Mouse (Mus musculus) midbrain, embryonic 11.5 days (tissue): ENCODE results near the gene Zfp652. TPM values are rescaled to one million over a fixed set of nuclear protein-coding genes. Genes with fewer than 3 reads are reported as not detected.

Source experiments
- ATAC-seq: fragments of 200-750 bp; cut with Nextera tagmentation; 2 replicates; pipeline ENCODE4 v1.8.0; 2017; ENCODE audit warnings: moderate TSS enrichment, moderate library complexity; ENCODE audit not compliant: low FRiP score
- DNase-seq: peaks from one replicate; pipeline ENCODE4 v3.0.0; 2015; ENCODE audit warnings: low spot score; ENCODE audit errors: missing footprints
- H3K27ac ChIP-seq: fragments of 300-500 bp; sonication (generic); 2 replicates; pipeline ENCODE4 v1.5.1; 2014; ENCODE audit warnings: low read depth, low read length
- H3K27me3 ChIP-seq: fragments of 300-500 bp; sonication (generic); 2 replicates; pipeline ENCODE4 v1.6.1; 2014; ENCODE audit warnings: mild to moderate bottlenecking, low read length, moderate library complexity, mixed read lengths; ENCODE audit not compliant: control insufficient read depth, insufficient read depth
- H3K36me3 ChIP-seq: fragments of 300-500 bp; sonication (generic); 2 replicates; pipeline ENCODE4 v1.6.1; 2014; ENCODE audit warnings: mild to moderate bottlenecking, low read length, moderate library complexity, mixed read lengths; ENCODE audit not compliant: control insufficient read depth, insufficient read depth
- H3K4me1 ChIP-seq: fragments of 300-500 bp; sonication (generic); 2 replicates; pipeline ENCODE4 v1.6.1; 2014; ENCODE audit warnings: low read length; ENCODE audit not compliant: control insufficient read depth, insufficient read depth
- H3K4me2 ChIP-seq: fragments of 300-500 bp; sonication (generic); 2 replicates; pipeline ENCODE4 v1.6.1; 2014; ENCODE audit warnings: mild to moderate bottlenecking, moderate library complexity
- H3K4me3 ChIP-seq: fragments of 300-500 bp; sonication (generic); 2 replicates; pipeline ENCODE4 v1.5.1; 2014; ENCODE audit warnings: low read depth, low read length
- H3K9ac ChIP-seq: fragments of 300-500 bp; sonication (generic); 2 replicates; pipeline ENCODE4 v1.6.1; 2014; ENCODE audit warnings: low read length
- H3K9me3 ChIP-seq: fragments of 300-500 bp; sonication (generic); 2 replicates; pipeline ENCODE4 v1.6.1; 2016; ENCODE audit warnings: low read length; ENCODE audit not compliant: control insufficient read depth
- WGBS: fragments of 180-500 bp; shearing (Covaris S2); extraction: QIAGEN DNeasy Blood & Tissue Kit; methylation state at CpG from one replicate; pipeline ENCODE4 v1.1.7; 2014; 5-methylcytosine and 5-hydroxymethylcytosine counted together
- polyA plus RNA-seq: library from polyadenylated mRNA; unstranded; fragments of >200 nt; fragmentation: Nextera tagmentation; extraction: Ambion mirVana; gene quantifications from 2 replicates; pipeline ENCODE4 v1.2.1, GENCODE M21; 2014

Gene Zfp652
- polyA plus RNA-seq, 1 experiment from 2014 or later, result 10.4 TPM

DNA sequence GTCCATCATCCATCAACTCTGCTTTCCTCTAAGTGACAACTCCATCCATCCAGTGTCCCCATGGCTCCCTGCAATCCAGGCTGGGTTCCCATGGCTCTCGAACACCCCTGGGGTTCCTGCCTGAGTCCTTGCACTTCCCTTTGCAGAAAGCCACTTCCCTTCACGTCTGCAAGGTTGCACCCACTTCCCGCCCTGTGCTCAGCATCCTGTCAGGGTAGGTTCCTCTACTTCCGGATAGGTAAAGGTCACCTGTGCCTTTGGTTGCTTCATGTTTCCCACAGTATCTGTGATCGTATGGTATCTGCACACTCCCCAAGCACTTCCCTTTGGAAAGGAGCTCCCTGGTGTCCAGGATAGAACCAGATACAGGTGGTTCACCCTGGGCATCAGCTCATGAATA lies 92.5 kb downstream of the Zfp652 start:
- H3K9me3 ChIP-seq, result no peaks in the 10 kb centered on the region; the same call in 1 of the 2 replicates
- peaks cover 7% of the 10 kb centered on the region for H3K4me1 ChIP-seq
- no peak overlapping the region for H3K27ac ChIP-seq
- 70% methylated on average over 5 of the region's 5 CpGs for WGBS
- no peak overlapping the region for H3K4me2 ChIP-seq
- H3K4me3 ChIP-seq, result no peak overlapping the region
- no peak overlapping the region for H3K9ac ChIP-seq
- no peaks in the 10 kb centered on the region for H3K27me3 ChIP-seq
- DNase-seq (peak; percentile 47), ATAC-seq (no peak)
- no peaks in the 10 kb centered on the region for H3K36me3 ChIP-seq

DNA sequence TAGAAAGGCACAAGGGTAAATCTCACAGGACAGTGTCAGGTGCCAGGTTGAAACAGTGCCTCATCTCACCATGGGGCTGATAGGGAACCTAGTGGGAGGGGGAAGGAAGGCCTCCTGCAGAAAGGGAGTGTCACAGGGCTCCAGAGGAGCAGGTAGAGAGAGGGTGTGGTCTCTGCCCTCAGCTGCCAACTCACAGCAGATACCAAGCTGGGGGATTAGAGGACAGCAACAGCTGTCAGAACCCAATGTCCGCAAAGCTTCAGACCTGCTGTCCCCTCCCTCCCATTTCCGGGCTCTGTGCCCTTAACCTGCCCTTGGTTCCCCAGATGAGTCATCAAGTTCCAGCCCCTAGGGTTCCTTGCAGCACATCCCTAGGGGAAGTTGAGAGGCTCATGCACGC lies 93.1 kb downstream of the Zfp652 start:
- no peaks in the 10 kb centered on the region; the same call in 1 of the 2 replicates for H3K9me3 ChIP-seq
- H3K36me3 ChIP-seq, result no peaks in the 10 kb centered on the region
- no peak overlapping the region for H3K9ac ChIP-seq
- H3K4me3 ChIP-seq, result no peak overlapping the region
- H3K4me2 ChIP-seq, result no peak overlapping the region
- WGBS, result 53% methylated on average over 3 of the region's 3 CpGs
- ATAC-seq (no peak), DNase-seq (peak; percentile 31)
- no peak overlapping the region for H3K27ac ChIP-seq
- H3K27me3 ChIP-seq, result no peaks in the 10 kb centered on the region
- H3K4me1 ChIP-seq, result peaks cover 11% of the 10 kb centered on the region

DNA sequence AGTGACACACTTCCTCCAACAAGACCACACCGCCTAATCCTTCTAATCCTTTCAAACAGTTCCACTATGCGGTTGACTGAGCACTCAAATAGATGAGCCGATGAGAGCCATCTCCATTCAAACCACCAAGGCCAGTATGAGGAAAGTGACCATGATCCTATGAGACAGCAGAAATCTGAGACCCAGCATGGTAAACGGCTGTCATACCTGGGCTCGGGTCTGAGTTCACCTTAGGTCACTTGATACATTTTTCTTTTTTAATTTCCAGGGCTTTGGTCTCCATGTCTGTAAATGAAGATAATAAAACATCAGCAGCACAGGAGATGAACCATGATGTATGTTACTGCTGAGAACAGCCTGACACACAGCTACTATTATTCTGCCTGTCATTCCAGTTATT lies 95.4 kb downstream of the Zfp652 start:
- Histone ChIP-seq H3K9ac (no peak overlapping the region), H3K27me3 (no peaks in the 10 kb centered on the region), H3K4me2 (no peak overlapping the region), H3K9me3 (no peaks in the 10 kb centered on the region; the same call in 1 of the 2 replicates), H3K4me3 (no peak overlapping the region), H3K36me3 (no peaks in the 10 kb centered on the region), H3K4me1 (peaks cover 13% of the 10 kb centered on the region), H3K27ac (no peak overlapping the region)
- no peak for ATAC-seq
- WGBS, result 85% methylated on average over 5 of the region's 5 CpGs
- peak; percentile 59 for DNase-seq

DNA sequence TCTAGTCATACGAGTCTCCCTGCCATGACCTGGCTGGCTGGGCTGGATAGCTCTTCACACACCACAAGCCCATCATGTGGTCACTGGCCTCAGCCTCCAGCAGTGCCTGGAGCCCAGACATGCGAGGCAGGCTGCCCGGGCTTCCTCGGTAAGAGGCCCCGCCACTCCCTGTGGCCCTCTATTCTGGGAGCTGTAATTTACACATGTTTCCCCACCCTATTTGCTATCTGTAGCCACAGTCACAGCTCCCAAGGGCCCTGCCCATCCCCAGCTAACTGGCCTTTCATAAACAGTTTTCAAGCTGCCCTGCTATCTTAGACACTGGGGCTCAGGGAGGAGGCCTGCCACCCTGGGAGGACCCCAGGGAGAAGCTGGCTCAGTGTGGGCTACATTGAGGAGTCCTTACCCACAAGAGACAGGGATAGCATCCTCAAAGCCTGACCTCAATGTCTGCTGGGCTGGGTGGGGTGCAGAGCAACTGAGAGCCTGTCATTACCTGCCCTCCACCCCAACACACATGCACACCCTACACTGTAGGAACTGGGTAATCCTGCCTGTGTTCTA lies 96.1 kb downstream of the Zfp652 start:
- H3K27ac ChIP-seq, result no peak overlapping the region
- no peaks in the 10 kb centered on the region for H3K27me3 ChIP-seq
- H3K36me3 ChIP-seq, result no peaks in the 10 kb centered on the region
- 79% methylated on average over 5 of the region's 5 CpGs for WGBS
- peaks cover 13% of the 10 kb centered on the region for H3K4me1 ChIP-seq
- peak; percentile 41 for DNase-seq
- no peak overlapping the region for H3K4me2 ChIP-seq
- no peak overlapping the region for H3K4me3 ChIP-seq
- no peak for ATAC-seq
- H3K9ac ChIP-seq, result no peak overlapping the region
- H3K9me3 ChIP-seq, result no peaks in the 10 kb centered on the region; the same call in 1 of the 2 replicates

DNA sequence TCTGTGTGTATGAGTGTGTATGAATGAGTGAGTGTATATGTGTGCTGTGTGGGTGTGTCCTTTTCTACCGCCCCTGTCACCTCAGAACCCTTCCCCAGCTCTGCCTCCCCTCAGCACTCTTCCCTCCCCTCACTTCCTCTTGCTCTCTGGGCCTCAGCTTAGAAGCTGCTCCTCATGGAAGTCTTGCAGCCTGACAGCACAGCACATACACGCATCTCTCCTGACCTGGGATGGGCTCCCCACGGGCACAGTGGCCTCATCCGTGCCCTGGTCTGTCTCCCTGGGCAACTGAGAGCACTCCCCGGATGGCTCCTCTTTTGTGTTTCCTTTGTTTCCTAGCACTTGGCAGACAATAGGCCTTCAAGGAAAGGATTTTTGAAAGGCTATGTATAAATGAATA lies 97.1 kb downstream of the Zfp652 start:
- DNase-seq (peak; percentile 90), ATAC-seq (no peak)
- Histone ChIP-seq H3K9me3 (no peaks in the 10 kb centered on the region; the same call in 1 of the 2 replicates), H3K36me3 (no peaks in the 10 kb centered on the region), H3K4me1 (peaks cover 13% of the 10 kb centered on the region), H3K27me3 (no peaks in the 10 kb centered on the region), H3K4me3 (no peak overlapping the region), H3K9ac (no peak overlapping the region), H3K27ac (no peak overlapping the region), H3K4me2 (no peak overlapping the region)
- 9% methylated on average over 4 of the region's 5 CpGs for WGBS

DNA sequence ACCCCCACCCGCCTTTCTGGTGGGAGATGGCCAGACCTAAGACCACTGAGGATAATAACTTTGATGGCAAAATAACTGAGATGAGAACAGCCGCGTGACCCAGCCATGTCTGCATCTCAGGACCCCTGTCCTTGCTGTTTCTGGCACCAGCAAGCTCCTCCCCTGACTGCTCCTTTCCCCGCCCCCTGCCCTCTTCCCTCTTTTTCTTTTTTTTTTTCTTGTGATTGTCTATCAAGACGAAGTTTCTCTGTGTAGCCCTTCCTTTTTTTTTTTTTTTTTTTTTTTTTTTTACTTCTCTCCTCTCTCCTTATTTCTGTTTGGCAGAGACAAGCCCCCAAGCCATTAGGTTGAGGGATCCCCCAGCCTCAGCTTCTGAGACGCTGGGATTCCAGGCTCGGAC lies 98.4 kb downstream of the Zfp652 start:
- no peak for ATAC-seq
- Histone ChIP-seq H3K4me1 (peaks cover 13% of the 10 kb centered on the region), H3K36me3 (no peaks in the 10 kb centered on the region), H3K9me3 (no peaks in the 10 kb centered on the region; the same call in 1 of the 2 replicates), H3K27me3 (no peaks in the 10 kb centered on the region), H3K9ac (no peak overlapping the region), H3K27ac (no peak overlapping the region), H3K4me3 (no peak overlapping the region), H3K4me2 (no peak overlapping the region)
- WGBS, result 60% methylated on average over 7 of the region's 7 CpGs
- DNase-seq, result no peak

DNA sequence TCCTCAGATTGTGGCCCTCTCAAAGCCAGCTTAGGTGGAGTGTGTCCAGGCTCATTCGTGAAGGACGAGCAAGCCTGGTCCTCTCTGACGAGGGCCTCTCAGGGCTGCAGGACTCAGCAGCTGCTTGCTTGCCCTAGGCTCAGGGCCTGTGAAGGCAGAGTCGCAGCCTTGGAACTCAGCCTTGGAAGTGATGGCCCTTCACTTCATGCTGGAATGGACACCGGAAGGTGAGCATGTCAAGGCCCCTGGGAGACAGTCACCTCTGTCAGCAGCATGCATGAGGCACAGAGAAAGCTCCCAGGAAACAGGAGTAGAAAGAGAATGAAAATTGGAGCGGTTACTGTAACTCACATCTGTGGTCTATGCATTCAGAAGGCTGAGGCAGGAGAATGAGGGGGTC lies 99.3 kb downstream of the Zfp652 start:
- Histone ChIP-seq H3K27ac (no peak overlapping the region), H3K4me3 (no peak overlapping the region), H3K9me3 (no peaks in the 10 kb centered on the region; the same call in 1 of the 2 replicates), H3K4me2 (no peak overlapping the region), H3K9ac (no peak overlapping the region), H3K36me3 (no peaks in the 10 kb centered on the region), H3K4me1 (peaks cover 13% of the 10 kb centered on the region), H3K27me3 (no peaks in the 10 kb centered on the region)
- 80% methylated on average over 6 of the region's 6 CpGs for WGBS
- DNase-seq (peak; percentile 71), ATAC-seq (no peak)

DNA sequence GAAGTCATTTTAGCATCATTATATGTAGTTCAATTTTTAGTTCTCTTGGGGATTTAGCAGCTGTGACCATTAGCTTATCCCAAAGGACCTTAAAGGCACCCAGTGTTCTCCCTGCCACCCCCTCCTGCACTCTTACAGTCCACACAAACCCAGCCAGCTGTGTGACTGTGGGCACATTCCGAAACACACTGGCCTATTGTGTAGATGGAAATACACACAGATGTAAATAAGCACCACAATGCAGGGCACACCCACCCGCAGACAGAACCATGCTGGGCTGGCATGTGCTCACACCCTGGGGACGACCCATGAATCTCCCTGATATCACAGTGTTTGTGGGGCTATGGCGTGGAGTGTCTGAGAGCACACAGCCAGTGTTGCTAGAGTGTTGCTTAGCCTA lies 99.8 kb downstream of the Zfp652 start:
- no peak for ATAC-seq
- H3K9me3 ChIP-seq, result no peaks in the 10 kb centered on the region; the same call in 1 of the 2 replicates
- no peak overlapping the region for H3K4me3 ChIP-seq
- 66% methylated on average over 4 of the region's 4 CpGs for WGBS
- H3K27ac ChIP-seq, result no peak overlapping the region
- H3K27me3 ChIP-seq, result no peaks in the 10 kb centered on the region
- H3K4me2 ChIP-seq, result no peak overlapping the region
- no peak overlapping the region for H3K9ac ChIP-seq
- H3K36me3 ChIP-seq, result no peaks in the 10 kb centered on the region
- H3K4me1 ChIP-seq, result peaks cover 13% of the 10 kb centered on the region
- DNase-seq, result peak; percentile 31

DNA sequence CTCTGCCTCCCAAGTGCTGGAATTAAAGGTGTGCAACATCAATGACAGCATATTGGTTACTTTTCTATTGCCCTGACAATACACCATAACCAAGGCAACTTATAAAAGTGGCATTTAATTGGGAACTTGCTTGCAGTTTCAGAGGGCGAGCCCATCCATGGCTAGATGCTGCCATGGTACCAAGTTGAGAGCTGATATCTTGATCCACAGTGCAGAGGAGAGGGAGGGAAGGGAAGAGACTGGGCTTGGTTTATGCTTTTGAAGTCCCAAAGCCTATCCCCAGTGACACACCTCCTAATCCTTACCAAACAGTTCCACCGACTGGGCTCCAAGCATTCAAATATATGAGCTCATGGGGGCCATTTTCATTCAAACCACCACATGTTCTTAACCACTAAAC lies 101.6 kb downstream of the Zfp652 start:
- DNase-seq, result peak; percentile 66

More for the DNA sequence above, 101.6 kb downstream of the Zfp652 start:
- no peaks in the 10 kb centered on the region for H3K9me3 ChIP-seq
- H3K4me2 ChIP-seq, result no peak overlapping the region
- no peaks in the 10 kb centered on the region for H3K36me3 ChIP-seq
- H3K4me3 ChIP-seq, result no peak overlapping the region
- H3K9ac ChIP-seq, result no peak overlapping the region
- H3K4me1 ChIP-seq, result peaks cover 13% of the 10 kb centered on the region
- 89% methylated on average over 2 of the region's 2 CpGs for WGBS
- no peak overlapping the region for H3K27ac ChIP-seq
- ATAC-seq, result no peak
- no peaks in the 10 kb centered on the region for H3K27me3 ChIP-seq
